Mouse (Mus musculus) ovary, postnatal 36 days (tissue): Measurements from ENCODE around the gene Dap.

Experiments used
- DNase-seq: peaks from one replicate; pipeline ENCODE4 v3.0.0; 2022; ENCODE audit warnings: low spot score, mixed read lengths

Dap gene

DNA sequence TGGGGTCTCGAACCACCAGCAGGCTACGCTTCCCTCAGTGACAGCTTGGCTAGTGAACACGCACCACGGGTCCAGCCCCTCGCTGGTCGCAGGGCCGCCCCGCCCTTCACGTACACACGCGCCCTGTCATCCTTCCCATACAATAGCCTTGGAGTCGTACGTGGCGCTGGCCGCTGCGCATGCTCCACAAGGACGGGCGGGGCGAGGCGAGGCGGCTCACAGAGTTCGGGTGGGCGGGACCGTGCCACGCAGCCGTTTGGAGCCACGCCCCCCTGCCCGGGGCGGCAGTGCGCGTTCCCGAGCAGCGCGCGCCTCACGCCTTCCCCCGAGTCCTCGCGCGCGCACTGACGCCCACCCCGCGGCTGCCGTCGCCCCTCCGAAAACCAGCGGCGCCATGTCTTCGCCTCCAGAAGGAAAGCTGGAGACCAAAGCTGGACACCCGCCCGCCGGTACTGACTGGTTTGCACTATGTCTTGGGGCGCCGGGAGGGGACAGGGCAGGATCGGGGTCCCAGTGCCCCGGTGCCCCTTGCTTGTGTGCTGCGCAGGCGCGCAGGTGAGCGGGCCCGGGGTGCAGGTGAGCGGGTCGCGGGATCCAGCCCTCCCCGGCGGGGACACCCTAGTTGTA is at the start of gene Dap:
TSS of gene Dap (plus strand) at position 180 of the 627 bp plus-strand sequence.
- DNase-seq, result peak; percentile 98

DNA sequence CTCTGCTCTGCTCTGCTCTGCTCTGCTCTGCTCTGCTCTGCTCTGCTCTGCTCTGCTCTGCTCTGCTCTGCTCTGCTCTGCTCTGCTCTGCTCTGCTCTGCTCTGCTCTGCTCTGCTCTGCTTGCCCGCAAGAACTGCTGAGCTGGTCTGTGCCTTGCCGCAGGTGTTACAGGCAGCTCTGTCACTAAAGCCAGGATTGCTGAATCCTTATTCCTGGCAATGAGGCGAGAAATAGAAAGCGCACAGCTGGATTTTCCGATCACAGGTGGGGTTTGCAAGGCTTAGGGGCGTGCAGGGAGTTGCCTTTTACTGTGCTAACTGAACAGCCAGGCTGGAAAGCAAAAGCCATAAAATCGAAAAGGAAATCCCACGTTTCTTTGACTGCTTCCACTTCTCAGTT is 47.5 kb upstream of the Dap start:
- no peak for DNase-seq

DNA sequence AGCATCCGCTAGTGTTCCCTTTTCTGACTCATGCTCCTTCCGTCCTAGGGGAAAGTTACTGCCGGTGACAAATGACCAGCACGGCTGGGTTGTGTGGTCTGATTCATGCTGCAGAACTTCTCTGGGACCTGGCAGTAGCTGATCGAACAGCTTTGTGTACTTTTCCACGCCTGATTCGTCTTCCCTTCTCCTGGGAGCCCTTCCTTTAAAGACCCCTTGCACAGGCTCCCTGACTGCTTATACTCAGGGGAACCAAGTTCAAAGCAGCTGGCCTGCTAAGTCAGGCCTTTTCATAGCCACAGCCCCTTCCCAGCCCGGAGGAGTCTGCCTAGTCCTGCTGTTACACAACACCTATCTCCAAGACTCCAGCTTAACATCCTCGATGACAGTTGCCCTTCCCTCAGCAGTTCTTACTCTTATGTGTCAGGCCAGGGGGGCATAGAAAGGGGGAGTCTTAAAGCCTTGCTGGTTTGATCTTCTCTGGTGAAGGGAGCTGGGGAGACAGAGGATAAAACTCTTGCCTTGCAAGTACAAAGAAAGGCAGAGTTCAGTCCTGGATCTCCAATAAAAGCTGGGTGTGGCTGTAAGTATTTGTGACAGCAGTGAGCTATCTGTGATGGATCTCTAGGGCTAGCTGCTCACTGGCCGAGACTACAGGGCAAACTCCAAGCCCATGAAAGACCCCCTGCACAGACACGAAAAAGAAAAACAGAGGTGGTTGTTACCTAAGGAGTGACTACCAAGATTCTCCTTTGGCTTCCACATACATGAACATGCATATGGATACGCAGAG is 39.3 kb upstream of the Dap start:
- no peak for DNase-seq

DNA sequence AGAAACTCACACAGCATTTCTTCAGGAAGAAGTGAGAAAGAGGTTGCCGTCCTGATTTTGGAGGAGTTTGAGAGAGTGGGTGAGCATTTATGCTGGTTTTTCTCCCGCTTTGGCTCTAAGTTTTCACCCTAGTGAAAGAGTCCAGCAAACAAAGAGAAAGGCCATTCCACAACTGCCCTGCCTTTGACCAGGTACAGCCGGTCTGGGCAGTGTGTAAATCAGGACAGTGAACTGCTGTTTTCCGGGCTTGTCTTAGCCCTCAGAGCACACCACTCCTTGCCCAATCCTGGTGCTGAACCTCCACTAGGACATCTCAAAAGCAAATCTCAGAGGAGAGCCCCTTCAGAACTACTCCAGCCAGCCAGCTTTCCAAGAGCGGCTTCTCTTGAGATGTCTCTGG is 38.6 kb upstream of the Dap start:
- DNase-seq, result no peak

DNA sequence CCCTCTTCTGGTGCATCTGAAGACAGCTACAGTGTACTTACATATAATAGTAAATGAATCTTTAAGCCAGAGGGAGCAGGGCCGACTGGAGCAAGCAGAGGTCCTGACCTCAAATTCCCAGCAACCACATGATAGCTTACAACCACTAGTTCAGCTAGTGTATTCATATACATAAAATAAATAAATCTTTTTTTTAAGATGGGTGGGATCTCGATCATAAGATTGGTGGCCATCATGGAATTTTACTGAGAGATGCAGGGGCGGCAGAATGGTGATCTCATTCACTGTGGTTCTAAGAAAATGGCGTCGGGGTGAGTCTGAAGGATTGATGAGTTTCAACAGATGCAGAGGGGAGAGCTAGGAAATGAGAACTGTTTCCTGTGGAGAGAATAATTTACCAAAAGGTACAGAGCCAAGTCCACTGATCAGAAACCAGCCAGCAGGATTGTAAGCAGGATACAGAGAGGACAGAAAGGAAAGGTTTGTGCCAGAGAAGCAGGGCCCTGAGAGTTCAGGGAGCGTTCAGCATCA is 37.7 kb upstream of the Dap start:
- no peak for DNase-seq

DNA sequence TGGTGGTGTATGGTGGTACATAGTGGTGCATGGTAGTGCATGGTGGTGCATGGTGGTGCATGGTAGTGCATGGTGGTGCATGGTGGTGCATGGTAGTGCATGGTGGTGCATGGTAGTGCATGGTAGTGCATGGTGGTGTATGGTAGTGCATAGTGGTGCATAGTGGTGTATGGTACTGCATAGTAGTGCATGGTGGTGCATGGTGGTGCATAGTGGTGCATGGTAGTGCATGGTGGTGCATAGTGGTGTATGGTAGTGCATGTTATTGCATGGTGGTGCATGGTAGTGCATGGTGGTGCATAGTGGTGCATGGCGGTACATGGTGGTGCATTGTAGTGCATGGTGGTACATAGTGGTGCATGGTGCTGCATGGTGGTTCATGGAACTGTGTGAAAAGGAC is 31.6 kb upstream of the Dap start:
- no peak for DNase-seq

DNA sequence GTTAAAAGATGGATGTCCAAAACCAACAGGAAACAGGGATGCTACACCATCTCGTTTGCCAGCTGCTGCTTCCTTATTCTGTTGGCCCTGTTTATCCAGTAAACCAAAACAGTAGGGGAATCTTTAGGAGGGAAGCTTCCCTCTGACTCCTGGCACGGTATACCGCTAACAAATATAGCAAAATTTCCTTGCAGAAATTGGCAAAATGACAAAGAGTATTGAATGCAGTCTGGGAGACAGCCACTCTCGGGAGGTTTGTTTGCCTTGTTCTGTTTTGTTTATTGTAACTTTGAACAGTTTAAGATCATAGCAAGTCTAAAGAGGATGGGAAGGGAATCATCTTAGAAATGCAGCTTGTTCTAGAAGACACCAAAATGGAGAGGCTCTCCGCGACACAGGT is 28.3 kb upstream of the Dap start:
- no peak for DNase-seq

DNA sequence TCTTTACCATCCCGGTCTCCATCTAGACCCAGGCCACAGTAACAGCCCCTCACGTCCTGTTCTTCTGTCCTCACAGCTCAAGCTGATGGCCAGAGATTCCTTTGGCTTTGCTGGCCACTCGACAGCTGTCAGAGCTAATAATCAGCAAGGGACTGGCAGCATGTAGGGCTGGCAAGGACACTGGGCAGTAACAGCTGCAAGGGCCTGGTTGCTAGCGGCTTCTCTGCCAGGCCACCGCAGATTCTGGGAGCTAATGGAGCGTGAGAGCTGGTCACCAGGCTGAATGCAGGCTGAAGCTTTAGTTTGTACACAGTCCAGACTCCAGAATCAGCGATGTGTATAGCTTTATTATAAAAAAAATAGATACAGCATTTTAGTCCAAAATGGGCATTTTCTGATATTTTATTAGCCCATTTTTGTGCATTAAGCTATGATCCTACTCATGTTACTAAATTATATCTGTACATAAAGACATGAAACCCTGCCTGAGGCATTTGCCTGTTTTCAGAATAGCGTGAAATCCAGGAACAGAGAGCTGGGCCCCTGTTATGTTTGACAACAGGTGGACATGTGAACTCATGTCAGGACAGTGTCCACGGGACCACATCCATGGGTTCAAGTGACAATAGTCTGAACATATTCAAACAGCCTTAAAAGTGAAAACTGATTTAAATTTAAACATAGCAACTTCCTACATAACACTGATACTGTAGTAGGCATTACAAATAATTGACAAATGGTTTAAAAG is 16.6 kb upstream of the Dap start:
- no peak for DNase-seq

DNA sequence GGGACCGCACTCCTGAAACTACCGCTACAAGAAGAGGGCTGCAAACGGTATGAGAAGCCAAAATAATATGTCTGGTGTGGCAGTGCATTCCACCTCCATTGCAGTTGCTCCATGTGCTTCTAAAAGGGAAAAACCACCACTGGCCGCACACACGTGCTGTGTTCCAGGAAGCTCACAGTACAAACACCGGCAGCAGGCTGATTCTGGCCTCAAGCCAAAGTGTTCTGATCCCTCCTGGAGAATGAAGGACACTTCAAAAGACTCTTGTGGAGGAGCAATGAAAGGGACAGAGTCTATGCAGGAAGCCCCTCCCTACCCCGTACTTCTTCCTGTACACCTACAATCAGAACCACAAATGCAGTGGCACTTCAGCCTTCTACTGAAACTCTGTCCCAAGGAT is 12.2 kb upstream of the Dap start:
- DNase-seq, result peak; percentile 27

DNA sequence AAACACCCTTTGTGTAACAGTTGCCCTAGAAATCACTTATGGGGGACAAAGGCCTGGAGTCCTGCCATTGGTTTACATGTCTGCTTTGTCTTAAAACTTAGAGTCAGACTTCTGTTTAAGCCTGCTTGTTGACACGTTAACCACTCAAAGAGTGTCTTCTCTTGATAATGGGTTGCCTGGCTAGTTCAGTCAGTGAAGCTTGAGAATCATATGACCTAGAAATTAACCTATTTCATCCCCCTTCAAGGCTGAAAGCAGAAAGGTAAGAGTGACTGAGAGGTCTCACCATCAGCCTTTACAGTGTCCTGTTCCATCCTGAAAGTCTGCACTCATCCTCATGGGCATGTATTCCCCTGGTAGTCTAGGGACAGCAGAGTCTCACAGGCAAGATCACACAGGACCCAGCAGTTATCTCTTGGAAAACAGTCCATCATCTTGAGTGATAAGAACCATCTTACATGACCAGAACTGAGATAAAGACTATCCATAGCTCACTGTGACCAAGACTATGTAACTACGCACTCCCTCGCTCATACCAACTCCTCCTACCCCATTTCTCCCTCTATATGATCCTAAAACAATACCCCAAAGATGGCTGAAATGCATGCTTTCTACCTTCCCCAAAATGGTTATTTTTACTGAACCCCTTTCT is 10.4 kb upstream of the Dap start:
- DNase-seq, result no peak

DNA sequence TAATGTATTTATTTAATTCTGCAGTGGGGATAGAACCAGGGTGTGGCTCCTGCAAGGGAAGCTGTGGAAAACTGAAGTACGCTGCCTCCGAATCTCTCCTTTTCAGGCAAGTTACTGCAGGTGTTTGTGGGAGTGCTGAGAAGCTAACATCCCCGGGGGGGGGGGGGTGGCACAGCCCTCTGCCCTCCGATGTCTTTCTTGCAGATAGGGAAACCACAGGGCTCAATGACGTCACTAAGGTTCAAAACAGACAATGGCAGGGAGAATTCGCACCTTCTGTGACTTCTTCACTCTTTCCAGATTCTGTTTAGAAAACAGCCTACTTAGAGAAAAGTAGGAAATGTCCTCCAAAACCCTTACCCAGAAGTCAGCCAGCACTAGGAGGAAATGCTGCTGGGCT is 1.9 kb upstream of the Dap start:
- no peak for DNase-seq

DNA sequence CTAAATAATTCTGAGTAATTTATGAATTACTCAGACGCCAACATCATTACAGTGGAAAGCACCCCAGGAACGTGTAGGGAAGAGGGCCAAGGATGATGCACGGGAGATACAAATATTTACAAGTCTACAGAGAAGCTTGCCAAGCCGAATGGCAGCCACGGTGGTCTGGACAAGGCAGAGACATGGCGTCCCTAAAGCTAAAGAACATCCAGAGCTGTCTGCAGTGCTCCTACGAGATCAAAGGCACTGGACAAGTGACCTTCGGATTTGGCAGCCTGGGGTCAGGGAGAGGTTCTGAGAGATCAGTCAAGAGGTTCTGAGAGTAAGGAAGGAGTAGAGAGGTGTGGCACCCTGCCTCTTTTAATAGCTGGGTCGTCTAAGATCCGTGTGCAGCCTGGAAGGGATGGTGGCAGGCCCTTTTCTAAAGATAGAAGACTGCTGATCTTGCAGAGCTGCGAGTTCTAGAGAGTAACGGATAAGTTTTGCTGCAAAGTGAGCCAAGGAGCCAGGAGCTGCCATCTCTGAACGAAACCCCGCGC is 449 bp upstream of the Dap start:
- DNase-seq, result no peak

DNA sequence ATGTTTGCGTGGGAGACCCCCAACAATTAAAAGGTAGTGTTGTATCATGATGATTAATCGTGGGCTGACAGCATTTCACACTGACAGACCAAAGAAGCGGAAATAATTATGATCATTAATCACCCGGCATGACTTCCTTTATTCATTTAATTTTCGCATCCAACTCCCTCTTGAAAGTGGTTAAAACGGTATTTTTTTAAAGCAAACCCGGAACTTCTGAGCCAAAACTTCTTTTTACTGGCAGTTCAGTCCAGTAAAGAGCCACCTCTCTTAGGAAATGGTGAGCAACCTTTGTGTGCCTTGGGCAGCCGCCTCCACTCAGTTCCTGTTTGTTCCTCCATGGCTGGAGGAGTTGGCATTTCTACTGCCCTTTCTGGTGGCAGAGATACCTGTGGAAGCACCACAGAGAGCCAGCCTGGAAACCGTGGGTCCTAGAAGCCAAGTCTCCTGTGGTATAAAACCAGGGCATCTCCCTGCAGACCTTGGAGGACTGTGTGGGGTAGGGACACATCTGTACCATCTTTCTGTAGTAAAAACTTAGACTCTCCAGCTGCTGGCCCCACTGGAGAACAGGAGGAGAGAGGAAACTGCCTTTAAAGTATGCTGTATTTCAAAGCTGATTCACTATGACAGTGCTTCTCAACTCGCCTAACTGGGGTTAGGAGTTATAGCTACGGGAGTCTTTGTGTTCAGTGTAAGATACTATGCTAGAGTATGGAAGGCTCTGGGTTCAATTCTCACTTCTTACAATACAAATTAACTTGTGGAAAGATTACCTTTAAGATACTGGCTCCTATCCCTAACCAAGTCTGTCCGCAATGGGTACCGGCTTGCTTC is 910 bp downstream of the Dap start:
- no peak for DNase-seq

DNA sequence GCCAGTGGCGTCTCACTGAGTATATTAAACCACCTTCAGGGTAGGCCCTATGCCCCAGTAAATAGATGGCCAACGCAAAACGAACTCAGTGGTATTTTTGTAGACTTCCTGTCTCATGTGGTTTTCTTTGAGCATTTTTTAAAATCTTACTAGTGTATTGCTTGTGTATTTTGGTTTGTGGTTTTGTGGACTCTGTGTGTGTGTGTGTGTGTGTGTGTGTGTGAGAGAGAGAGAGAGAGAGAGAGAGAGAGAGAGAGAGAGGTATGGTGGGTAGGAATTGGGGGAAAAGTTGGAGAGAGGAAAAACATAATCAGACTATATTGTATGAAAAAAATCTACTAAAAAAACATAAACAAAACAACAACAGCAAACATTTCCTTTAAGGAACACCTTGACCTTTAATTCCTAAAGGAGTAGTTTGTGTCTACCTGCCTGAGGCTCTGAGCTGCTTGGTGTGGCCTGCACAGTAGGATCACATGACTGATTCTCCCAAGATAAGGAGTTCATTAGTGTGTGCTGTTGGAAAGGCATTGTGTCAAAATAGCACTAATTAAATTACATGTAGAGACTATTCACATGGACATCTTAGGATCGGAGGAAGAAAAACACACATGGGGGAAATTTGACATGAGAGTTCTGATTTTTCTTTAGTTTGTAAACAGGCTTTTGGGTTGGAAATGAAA is 1.7 kb downstream of the Dap start:
- DNase-seq, result no peak

DNA sequence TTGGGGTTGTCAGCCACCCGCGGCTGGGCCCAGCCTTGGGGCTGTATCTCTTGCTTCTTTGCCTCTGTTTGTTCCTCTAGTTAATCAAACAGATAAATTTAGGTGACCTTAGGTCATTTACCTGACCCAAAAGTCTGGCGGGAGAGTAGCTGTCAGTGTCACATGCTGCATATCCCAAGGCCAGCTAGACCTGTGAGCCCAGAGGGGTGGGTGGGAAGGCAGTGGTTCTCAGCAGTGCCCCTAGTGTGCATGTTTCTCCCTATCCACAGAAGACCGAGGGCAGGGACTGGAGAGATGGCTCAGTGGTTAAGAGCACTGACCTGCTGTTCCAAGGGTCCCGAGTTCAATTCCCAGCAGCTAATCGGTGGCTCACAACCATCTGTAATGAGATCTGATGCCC is 2.4 kb downstream of the Dap start:
- peak; percentile 28 for DNase-seq

DNA sequence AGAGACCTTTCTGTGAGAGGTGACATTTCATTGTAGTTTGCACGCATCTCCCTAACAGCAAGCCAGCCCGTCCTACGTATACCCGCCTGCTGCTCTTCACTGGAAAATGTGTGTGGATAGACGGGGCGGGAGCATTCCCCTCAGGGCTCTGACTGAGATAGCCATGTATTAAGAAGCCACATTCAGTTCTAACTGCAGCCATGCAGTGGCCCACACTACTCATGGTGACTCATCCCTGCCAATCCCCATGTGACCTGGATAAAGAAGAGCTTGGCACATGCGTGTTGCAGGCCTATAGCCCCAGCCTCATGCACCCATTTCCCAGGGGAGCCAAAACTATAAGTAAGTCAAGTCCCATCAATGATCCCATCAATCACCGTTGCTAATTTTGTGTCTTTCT is 3.7 kb downstream of the Dap start:
- DNase-seq, result no peak

DNA sequence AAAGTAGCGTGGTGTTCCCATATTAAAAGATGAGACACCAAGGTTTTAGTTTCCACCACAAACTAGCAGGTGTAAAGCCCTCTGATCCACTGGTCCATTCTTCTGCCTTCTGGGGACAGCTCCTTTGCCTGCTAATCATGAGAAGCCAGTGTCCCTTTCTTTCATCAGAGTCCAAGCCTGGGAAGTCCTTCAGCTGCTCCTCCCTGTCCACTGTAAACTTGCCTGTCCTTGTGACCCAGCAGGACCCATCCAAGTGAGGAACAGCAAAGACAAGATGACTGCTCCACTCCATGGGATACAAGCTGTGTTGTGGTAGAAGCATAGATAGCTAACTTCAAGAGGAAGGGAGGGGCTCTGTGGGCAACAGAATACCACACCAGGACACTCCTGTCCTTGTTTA is 8.9 kb downstream of the Dap start:
- DNase-seq, result no peak

DNA sequence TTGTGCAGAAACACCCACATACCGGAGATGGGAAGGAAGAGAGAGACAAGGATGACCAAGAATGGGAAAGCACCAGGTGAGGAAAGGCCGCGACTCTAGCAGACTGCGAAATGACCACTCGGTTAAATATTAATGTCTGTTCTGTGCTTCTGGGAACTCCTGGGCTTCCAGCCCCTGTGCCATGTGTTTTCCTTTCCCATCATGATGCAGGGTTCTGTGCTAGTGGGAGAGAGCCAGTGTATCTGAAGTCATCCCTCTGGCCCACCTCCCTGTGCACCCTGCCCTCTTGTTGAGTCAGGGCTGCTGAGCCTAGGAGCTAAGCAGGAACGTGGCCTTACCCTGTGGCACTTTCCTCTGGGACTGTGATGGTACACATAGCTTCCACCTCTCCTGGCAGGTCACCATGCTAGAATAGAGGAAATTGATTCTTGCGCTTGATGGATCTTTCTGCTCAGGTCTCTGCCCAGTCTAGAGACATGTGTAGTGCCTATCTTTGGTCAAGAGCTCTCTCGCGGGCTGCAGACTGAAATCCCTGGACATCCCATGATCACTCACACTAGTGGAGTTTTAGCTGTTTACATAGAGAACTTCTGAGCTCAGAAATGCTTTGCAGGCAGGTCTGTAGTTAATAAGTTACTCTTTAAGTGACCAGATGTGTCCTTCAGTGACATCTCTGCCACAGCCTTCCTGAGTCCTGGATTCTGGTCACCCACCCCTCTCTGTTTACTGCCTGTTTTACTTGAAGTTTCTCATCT is 11.9 kb downstream of the Dap start:
- DNase-seq, result no peak

DNA sequence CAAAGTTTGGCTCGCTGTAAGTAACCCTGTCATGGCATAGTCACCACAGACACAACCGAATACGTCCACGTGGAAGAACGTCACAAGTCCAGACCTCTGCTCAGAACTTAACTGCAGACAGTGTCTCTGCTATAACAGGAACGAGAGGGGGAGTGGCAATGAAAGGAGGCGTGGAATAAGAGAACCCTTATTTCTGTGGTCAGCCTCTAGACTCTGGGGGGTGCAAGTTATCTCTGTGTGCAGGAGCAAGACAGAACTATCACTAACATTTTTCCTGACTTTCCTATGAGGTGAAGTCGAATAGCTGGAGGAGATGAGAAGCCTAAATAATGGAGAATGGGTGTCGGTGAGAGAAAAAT is 12.4 kb downstream of the Dap start:
- DNase-seq, result no peak

DNA sequence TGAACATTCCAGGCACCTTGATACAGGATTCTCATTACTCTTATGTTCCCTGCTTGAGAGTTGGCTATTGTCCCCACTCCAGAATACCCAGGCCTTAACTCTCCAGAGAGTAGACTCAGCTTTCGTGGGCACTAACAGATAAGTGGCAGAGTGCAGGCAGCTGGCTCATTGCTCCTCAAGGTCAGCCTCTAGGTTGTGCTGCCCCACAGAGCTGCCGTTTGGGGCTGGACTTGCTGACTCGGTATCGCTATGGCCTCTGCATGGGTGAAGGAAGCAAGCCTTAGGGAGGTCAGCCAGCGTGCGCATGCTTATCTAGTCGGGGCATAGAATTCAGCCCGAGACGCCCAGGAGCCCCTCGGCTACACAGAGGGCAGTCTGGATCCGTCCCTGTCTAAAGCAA is 13.3 kb downstream of the Dap start:
- peak; percentile 76 for DNase-seq
